Mouse (Mus musculus) thymus, postnatal 0 days (tissue): ENCODE data around the gene Gstm4. TPM values are rescaled to one million over a fixed set of nuclear protein-coding genes. Genes with fewer than 3 reads are reported as not detected.

Experiments used
- DNase-seq: peaks from one replicate; pipeline ENCODE4 v3.0.0-alpha.2; 2015; ENCODE audit warnings: low spot score
- polyA plus RNA-seq: library from polyadenylated mRNA; unstranded; fragments of >200 nt; fragmentation: Nextera tagmentation; extraction: Ambion mirVana; gene quantifications from 2 replicates; pipeline ENCODE4 v1.2.1, GENCODE M21; 2015

Gene Gstm4
- polyA plus RNA-seq = 10.8 and 11.6 TPM in 2 replicates

GRCm38 (mm10) chr3:108044394-108045140, at the start of gene Gstm4:
Gstm4 (minus strand) TSS chr3:108044894.
- peak; percentile 87 for DNase-seq

GRCm38 (mm10) chr3:108094146-108094545, 49.5 kb upstream of the Gstm4 start:
- no peak for DNase-seq

GRCm38 (mm10) chr3:108093306-108093705, 48.6 kb upstream of the Gstm4 start:
- no peak for DNase-seq

GRCm38 (mm10) chr3:108092536-108093115, 47.9 kb upstream of the Gstm4 start, which contains the start of gene Gnat2:
Gnat2 (plus strand) TSS chr3:108092789.
- no peak for DNase-seq

DNA sequence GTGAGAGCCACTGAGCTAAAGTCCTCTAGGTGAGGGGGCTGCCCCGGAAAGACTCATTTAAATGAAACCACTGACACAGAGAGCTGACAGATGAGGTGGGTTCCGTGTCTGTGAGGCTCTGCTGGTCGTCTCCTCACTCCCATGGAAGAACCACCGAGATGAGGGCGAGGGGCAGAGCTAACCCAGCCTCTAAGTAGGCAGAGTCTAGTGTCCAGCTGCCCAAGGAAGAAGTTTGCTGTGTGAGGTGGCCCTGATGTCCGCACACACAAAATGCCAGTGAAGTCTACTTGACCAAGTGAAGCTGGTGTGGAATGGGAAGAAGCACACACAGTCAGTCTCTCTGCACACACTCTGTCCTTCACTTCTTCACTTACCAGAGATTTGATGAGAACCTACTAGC, 47.3 kb upstream of the Gstm4 start:
- no peak for DNase-seq

- DNase-seq = no peak
Measured at GRCm38 (mm10) chr3:108090561-108090960, 45.9 kb upstream of the Gstm4 start.

DNA sequence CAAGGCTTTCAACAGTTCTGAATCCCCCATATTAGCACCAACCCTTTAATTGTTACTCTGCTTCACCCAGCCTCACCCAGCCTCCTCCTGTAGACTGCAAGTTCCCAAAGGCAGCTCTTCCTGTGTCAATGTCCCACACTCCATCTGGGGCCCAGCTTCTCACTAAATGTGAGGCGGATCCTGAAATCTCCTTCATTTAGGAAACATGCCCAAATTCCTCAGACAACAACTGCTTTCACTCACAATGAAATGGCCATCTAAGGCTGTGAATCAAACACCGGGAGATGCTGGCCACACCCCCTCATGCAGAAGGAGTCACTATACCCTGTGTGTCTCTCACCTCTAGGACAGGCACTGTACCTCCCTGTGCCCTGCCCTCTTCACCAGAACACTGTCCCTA, 45.2 kb upstream of the Gstm4 start:
- no peak for DNase-seq

GRCm38 (mm10) chr3:108088842-108089380, 44.2 kb upstream of the Gstm4 start:
- no peak for DNase-seq

DNA sequence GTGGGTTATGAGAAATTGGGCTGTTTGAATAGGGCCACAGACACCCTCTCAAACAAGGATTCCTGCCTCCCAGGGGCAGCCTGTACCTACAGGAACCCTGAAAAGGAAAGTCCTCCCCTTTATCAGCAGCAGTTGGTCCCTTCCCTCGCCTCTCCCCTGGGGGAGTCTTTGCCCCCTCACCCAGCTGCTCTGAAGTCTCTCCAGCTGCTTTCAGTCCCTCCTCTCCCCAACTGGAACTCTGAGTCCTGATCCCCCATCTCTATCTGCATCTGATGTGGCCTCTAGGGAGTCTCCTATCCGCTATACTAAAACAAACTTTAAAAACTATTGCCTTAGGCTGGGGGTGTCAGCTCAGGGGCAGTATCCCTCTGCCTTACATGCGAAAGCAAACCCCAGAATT, 42.6 kb upstream of the Gstm4 start:
- no peak for DNase-seq

DNA sequence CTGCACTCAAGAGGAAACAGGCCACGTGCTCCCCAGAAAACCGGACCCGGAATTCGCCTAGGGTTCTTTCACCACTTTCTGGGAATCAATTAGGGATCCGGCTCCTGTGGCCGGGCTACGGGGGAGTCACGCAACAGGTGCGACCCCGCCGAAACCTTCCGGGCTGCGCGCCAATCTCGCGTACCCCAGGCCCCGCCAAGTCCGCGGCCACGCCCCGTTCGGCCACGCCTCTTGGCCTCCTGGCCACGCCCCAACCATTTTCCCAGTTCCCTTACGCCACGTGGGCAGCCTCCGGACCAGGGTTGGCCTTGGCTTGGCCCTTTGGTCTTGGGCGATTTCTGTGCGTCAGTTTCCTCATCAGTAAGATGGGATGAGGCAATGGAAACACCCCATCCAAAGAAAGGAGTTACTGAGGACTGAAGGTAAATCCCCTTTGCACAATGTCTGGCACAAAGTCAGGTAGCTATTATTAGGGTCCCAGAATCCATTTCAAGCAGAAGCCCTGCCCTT, 41.8 kb upstream of the Gstm4 start, which contains the start of gene Ampd2:
Ampd2 (minus strand) TSS at position 182 of the 510 bp plus-strand sequence.
- peak; percentile 51 for DNase-seq

GRCm38 (mm10) chr3:108085721-108086469, 41.2 kb upstream of the Gstm4 start:
- DNase-seq = peak; percentile 24

GRCm38 (mm10) chr3:108085281-108085720, 40.6 kb upstream of the Gstm4 start:
- peak; percentile 85 for DNase-seq

DNA sequence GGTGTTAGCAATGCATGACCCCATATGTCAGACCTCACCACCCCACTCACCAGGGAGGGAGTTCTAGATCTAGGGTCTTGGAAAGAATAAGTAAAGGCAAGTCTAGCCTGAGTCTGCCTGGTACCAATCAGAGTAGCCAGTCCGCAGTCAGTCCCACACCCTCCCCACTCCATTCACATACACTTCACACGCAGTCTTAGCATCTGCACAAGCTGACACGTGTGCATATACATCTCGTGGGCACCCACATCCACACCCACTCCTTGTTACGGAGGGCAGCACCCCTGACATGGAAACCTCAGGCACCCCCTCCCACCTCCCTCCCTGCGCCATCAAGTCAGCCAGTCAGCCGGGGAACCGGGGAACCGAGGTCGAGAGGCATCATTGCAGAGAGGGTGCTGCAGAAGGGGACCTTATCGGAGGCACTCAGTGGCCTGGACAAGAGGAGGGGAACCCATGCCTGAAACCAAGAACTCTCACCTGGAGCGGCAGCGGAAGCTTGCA, 40.1 kb upstream of the Gstm4 start:
- no peak for DNase-seq

DNA sequence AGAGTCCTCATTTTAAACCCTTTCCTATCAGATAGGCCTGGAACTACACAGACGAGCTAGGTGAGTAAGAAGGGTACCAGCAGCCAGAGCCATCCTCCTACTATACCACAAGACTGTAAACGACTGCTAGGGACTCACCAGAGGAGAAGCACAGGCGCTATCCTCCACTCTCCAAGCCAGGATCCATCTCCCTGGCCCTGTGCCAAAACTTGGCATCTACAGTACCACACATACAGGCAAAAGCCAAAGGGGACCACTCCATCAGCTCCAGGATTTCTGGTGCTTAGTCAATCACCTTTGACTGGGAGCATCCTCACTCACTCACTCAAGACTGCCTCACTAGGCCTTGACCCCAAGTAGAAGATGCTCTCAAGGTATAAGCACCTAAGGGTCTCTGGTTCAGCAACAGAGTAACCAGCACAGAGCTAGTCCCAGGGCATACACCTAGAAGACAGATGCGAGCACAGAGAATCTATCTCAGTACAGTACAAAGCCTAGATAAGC, 39.3 kb upstream of the Gstm4 start:
- no peak for DNase-seq

DNA sequence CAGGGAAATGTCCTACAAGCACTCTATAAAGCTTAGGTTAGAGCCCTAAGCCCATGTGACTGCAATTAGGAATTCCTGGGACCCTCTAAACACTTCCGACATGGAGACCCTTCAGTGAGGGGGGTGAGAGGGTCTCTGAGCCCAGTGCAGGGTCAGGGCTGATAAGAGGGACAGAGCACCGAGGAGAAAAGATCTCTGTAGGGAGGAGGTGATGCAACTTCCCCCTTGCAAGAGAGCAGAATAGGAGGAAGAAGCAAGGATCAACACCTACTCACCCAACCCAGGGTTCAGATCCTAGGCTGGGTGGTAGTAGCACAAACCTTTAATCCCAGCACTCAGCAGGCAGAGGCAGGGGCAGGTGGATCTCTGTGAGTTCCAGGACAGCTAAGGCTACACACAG, 38.5 kb upstream of the Gstm4 start:
- DNase-seq = no peak

- no peak for DNase-seq
Measured at GRCm38 (mm10) chr3:108082251-108082875, 37.7 kb upstream of the Gstm4 start.

DNA sequence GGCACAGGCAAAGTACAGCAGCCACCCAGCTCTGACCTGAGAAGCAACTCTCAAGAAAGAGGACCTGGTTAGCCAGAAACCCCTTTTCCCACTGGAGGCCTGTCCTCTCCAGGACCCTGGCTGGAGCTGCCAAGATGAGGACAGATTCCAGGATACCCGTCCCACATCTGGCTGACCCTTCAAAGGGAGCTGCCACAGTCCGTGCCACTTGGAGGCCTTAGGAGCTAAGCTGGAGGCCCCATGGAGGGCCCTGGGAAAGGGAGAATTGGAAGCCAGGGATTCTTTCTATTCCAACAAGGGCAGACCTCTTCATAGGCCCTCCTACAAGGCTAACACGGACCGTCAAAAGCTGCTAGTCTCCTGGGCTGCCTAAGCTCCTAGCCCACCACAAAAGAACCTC, 37.0 kb upstream of the Gstm4 start:
- no peak for DNase-seq

GRCm38 (mm10) chr3:108076836-108077235, 32.1 kb upstream of the Gstm4 start:
- DNase-seq = no peak

- no peak for DNase-seq
Measured at GRCm38 (mm10) chr3:108072983-108073569, 28.4 kb upstream of the Gstm4 start.
